Mouse (Mus musculus) heart, adult 9 months (tissue): ENCODE measurements around the gene Stk24.
"Not testable (repeated sequence)": the region's sequence is repeated elsewhere in the genome, so short reads cannot be mapped to it uniquely, and the experiment has no call there.

Experiments
- DNase-seq, 2 experiments: peaks; one replicate each; pipeline ENCODE4 v3.0.0; 2022; ENCODE audit warnings: low spot score in 2 of 2

Stk24 gene

DNA sequence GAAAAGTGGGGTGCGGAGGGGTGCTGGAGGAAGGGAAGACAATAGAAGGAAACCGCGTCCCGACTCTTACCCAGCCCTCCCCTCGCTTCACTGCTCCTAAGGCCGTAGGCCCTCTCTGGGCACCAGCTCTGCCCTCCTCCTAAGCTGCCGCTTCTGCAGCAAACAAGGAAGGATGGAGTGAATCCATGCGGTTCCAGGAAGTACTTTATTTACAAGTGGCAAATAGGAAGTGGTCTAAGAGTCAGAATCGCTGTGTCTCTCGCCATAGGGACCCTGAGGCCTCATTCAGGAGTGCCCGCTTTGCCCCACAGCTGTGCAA lies at the start of gene Stk24:
Gene Stk24, minus strand, starts transcription at position 185 of the 319 bp plus-strand sequence.
- DNase-seq, result no peak

DNA sequence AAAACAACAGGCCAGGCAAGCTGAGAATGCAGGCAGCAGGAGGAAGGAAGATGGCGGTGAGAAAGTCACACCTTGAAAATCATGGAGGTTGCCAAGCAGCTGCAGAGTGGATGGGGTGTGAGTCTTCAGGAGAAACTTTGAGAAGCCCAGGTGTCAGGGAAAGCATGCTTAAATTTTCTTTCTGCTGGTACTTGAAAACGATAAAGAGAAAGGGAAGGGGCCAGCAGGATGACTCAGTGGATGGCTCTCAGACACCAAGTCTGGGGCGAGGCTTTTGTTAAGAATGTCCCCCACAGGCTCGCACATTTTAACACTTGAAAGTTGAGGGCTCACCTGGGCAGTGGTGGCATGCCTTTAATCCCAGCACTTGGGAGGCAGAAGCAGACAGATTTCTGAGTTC lies 48.3 kb upstream of the Stk24 start:
- no peak for DNase-seq

DNA sequence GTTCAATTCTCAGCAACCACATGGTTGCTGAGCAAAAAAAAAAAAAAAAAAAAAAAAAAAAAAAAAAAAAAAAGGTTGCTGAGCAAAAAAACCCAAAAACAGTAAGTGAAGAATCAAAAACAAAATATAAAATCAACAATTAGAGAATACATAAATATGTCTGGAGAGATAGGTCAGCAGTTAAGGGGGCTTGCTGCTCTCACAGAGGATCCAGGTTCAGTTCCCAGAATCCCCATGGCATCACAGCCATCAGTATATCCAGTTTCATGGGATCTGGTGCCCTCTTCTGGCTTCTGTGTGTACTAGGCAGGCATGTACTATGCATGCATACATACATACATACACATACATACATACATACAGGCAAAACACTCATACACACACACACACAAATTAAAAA lies 46.9 kb upstream of the Stk24 start:
- no peak for DNase-seq

DNA sequence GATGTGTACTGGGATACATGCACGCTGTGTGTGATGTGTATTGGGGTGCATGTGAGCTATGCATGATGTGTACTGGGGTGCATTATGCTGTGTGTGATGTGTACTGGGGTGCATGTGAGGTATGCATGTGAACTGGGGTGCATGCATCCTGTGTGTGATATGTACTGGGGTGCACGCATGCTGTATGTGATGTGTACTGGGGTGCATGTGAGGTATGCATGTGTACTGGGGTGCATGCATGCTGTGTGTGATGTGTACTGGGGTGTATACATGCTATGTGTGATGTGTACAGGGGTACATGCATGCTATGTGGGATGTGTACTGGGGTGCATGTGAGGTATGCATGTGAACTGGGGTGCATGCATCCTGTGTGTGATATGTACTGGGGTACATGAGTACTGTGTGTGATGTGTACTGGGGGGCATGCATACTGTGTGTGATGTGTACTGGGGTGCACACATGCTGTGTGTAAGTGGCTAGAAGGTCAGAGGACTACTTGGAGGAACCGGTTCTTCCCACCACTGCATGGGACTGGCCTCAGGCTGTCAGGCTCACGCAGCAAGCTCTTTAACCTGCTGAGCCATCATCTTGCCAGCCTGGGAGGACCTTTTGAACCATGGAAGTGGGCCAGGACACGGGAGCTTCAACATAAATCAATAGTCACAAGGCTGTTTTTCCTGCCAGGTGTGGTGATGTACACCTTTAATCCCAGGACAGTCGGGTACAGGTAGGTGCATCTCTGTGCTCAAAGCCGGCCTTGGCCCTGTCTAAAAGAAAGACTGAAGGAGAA lies 45.4 kb upstream of the Stk24 start:
- no peak for DNase-seq

DNA sequence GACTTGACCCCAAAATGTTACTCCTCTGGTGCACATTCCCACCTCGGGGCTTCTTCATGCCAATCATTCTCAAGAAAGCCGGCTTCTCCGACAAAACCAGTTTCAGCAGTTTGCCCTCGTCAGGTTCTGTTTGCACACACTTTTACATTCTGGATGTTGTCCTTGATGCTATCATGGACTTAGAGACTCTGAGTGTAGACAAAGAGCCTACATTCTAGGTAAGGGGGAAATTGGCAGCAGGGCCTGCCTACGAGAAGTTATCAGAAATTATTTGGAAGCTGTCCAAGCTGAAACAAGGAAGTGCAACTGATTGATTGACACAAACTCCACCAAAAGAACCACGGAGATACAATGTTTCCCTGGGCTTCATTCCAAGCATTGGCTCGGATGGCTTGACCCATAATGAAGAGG lies 43.5 kb upstream of the Stk24 start:
- DNase-seq, result peak; percentile 54 to 60

DNA sequence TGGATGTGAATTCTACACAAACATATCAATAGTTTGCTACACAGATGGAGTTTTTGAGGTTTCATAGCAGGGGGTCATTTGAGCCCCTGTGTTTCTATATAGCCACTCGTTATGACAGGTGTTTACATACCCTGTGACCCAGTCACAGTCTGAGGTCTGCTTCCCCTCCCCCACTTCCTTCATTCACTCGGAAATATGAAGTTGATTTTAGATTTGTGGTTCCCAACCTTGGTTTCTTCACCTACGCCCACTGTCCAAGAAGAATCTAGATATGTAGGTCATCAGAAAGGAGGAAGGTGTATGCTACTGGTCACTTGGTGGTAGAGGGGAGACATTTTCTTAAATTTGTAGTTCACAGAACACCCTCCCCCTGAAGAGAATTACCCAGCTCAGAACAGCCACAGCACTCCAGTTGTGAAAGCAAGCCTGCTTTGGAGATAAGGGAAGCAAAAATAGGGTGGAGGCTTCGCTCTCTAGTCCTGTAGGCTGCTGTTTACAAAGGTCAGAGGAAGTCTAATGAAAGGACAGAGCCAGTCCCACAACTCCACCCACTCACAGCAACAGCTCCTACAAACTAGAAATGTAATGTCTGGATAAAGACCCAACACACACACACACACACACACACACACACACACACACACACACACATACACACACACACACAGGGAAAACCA lies 43.0 kb upstream of the Stk24 start:
- peak; percentile 80 to 85 for DNase-seq

DNA sequence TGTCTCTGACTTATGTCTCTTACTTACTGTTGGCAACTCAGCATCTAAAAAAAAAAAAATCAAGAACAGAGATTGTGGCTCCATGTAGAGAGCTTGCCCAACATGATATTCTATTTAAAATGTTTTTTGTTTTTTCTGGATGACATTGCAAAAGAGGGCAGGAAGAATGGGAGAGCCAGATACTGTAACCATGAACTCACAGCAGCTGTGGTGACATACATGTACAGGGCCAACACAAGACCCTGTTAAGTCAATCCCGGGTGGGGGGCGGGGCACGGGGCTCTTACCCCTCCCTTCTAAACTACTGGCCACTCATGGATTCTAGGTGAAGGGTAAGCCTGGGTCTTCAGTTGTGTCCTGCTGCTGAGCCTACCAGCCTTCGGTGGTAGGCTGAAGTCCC lies 42.2 kb upstream of the Stk24 start:
- DNase-seq, result no peak

DNA sequence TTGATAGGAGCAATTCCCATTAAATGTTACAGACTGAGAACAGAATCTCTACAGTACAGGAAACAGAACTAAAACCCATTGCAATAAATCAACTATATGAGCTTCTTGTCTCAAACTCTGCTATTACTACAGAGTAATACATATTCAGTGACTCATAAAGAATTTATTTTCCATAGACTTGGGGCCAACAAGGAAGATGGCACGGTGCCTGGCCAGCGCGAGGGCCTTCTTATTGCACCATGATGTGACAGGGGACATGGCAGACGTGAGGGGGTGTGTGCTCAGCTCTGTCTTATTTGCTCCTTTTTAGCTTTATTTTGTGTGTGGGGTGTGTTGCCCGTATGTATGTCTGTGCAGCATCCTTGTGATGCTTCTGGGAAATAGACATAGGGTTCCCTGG lies 37.8 kb upstream of the Stk24 start:
- no peak for DNase-seq

DNA sequence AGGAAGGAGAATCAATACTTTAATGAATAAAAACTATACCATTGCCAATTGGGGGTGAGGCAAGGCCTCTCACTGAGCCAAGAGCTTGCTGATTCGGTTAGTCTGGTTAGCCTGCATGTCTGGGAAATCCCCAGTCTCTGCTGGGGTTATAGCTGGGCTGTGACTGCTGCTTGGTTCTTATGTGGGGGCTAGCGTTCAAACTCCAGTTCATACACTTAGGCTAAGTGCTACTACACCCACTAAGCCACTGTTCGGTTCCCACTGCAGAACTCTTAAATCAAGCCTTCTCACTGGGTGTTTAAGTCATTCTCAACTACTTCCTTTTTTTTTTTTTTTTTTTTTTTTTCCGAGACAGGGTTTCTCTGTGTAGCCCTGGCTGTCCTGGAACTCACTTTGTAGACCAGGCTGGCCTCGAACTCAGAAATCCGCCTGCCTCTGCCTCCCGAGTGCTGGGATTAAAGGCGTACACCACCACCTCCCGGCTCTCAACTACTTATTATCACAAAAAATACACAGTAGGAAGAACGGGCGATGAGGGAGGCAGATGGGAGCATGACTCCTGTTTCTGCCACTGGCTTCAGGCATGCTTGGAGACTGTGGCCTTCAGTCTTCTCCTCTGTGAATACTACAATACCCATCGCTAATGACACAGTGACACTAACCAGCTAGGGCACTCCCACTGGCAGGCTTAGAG lies 37.0 kb upstream of the Stk24 start:
- no peak for DNase-seq

DNA sequence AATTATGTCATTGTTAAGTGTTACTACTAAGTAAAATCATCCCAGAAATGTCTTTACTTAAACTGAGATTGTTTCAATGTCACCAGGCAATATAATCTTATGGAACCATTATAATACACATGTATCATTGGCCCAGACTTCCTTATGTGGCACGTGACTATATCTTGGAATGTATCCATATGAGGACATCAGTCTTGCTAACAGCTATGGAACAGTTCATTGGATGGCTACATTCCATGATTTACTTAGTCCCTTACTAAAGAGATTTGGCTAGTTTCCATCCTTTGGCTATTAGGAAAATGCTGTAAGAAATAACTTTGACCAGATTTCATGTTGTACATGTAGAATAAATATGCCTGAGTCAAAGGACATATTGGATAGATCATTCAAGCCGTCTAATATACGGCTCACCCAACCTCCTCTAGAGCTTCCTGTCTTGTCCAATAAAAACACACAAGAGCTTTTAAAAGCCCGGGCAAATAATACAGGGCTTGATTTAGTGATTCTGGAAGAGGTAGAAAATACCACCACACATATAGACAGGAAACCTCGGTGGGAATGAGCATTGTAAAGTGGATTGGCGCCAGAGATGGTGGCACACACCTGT lies 34.9 kb upstream of the Stk24 start:
- DNase-seq, result no peak

DNA sequence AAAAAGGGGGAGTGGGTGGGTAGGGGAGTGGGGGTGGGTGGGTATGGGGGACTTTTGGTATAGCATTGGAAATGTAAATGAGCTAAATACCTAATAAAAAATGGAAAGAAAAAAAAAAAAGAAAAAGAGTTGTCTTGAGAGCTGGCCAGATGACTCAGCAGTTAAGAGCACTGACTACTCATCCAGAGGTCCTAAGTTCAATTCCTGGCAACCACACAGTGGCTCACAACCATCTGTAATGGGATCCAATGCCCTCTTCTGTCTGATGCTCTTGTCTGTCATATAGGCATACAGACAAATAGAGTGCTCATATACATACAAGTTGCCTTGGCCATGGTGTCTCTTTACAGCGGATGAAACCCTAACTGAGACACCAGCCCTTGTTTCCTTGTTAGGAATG lies 33.9 kb upstream of the Stk24 start:
- not testable (repeated sequence) for DNase-seq

DNA sequence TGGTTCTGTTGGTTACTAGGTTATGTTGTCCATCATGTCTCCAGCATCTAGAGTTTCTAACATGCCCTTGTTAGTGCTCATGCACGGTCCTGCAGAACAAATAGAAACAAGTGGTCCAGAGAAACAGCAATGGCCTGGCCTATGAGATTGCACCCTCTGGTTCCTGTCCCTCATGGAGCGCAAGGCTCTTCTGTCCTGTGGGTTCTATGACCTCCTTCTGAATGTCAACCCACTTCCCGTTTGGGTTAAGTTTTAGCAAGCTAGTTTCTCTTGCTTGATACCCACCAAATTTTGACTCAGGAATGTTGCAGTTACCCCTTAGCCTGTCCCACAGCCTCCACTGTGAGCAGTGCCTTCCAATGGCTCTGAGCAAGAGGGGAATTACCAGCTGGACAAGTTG lies 29.1 kb upstream of the Stk24 start:
- no peak for DNase-seq

DNA sequence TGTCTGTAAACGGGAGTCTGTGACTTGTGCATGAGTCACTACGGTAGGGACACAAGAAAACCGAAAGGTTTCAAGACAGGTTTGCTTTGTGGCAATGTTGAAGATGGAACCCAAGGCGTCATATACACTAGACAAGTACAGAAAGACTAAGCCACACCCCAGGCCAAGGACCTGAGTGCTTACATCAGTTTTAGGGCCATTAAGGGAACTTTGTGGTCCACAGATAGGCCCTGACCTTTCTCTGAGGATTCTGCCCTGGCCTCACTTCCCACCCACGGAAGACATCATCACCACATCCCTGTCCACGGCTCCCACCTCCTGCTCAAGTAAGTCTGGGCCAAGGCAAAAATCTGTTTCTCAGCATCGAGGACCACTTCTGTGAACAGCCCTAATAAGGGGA lies 27.1 kb upstream of the Stk24 start:
- DNase-seq, result no peak

DNA sequence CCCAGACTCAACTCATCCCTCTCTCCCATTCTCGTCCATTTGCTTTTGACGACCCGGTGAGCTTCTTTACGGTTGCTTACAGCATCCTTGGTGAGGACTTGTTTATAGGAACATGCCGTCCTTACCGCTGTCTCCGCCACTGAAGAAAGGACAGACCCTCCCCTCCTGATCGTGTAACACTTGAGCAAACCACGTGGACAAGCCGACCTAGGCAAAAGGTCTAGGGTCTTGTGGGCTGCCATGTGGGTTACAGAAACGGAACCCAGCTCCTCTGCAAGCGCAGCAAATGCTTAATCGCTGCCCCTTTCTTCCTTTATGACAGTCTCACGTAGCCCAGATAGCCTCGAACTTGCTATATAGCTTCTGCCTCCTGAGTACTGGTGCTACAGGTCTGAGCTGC lies 25.7 kb upstream of the Stk24 start:
- no peak for DNase-seq

DNA sequence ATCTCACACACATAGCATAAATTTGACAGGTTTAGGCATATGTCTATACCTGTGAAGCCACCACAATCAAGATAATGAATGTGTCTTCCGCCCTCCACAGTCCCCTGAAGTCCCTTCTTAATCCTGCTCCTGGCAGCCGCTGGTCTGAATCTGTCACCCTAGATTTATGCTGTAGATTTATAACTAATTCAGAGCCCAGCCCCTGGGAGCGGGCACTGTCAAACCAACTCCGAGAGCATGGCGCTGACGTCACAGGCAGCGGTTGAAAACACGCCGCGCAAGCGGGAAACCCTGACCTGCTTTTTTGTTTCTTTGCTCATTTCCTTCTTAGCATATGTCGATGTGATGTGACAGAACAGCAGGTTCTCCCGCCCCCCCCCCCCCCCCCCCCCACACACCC lies 25.3 kb upstream of the Stk24 start:
- no peak for DNase-seq

DNA sequence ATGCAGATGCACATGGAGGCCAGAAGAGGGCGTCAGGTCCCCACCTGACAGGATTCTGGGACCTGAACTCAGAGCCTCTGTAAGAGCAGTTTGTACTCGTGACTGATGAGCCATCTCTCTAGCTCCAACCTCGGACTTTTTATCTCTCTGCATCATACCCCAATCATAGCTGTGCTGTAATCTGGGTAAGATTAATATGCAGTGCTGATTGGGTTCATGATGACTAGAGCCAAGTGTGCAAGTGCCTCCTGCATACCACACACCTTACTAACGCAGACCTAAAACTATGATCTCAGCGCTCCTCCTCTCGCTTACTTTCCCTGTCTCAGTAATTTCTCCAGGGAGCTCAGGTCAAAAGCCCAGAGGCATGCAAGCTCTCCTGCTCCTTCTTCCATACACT lies 19.9 kb upstream of the Stk24 start:
- no peak for DNase-seq

DNA sequence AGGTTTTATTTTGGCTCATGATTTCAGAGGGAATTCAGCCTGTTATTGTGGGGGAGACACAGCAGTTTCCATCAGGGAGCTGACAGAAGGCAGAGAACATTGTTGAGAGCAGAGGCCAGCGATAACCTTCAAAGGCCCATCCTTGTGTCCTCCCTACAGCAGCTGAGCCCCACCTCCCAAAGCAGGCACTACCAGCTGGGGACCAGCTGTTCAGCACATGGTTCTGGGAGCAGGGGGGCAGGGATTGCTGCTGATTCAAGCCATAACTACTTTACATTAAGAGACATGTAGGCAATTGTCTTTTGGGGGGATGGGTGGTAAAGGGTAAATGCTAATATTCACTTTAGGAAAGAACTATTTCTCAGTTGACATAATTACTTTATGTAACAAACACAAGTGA lies 17.7 kb upstream of the Stk24 start:
- DNase-seq, result no peak

DNA sequence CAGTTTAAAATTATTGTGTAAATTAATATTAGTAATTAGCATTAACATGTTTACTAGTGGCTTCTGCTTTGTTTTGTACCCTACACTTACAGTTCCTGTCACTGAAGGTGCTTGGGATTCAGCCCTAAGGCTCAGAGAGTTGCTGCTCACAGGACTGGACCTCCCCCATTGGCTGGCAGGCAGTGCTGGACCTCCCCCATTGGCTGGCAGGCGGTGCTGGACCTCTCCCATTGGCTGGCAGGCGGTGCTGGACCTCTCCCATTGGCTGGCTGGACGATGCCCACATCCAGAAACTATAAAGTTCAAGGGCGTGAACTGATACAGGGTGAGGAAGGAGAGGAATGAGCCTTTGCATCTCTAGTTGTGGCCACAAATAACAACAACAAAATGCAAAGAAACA lies 15.3 kb upstream of the Stk24 start:
- no peak for DNase-seq

DNA sequence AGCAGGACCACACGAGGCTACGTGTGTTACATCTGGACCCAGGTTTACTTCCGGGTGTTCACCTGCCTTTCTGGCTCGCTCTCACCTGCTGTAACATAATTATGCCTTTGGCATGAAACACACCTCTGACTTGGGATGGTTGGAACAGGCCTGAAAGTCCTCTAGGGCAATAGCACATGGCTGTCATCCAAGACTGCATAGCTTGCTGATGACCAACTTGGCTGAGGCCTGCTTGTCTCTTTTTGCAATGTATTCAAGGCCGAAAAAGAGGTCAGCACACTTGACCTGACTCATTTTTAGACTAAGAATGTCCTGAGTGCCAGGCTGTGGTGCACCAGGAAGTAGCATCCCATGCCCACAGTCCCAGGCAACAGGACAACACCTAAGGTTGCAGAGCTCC lies 12.1 kb upstream of the Stk24 start:
- peak; percentile 60 to 69 for DNase-seq

DNA sequence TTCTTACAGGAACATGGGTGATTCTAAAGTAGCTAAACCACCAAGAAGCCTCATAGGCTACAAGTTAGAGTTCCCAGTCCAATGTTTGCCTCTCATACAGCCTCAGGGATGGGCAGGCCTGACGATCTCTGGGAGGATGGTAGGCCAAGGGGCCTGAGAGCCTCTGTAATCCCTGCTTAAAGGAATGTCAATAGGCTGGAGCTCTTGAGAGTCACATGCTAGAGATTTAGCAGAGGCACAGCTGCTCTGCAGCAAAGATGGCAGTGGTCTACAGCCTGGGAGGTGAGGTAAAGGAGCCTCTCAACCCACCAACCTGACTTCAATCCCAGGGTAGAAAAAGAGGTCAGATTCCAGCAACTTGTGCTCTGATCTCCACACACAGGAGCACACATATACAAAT lies 7.9 kb upstream of the Stk24 start:
- DNase-seq, result no peak

DNA sequence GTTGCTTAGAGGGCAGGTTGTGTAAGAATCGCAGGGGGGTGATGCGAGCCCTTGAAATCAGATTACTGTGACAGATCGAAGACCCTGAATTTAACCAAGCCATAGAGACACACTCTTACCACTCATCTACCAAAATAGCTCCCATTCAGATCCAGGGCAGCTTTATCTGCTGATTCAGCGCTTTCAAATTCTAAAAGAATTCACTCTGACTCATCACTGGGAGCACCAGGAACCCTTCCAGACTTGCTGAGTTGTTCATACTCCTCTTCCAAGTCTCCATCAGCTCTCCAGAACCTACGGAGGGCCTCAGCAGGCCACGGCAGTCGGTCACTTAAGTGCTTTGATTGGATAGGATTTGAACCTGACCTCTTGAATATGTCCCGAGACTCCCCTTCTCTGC lies 5.6 kb upstream of the Stk24 start:
- no peak for DNase-seq

DNA sequence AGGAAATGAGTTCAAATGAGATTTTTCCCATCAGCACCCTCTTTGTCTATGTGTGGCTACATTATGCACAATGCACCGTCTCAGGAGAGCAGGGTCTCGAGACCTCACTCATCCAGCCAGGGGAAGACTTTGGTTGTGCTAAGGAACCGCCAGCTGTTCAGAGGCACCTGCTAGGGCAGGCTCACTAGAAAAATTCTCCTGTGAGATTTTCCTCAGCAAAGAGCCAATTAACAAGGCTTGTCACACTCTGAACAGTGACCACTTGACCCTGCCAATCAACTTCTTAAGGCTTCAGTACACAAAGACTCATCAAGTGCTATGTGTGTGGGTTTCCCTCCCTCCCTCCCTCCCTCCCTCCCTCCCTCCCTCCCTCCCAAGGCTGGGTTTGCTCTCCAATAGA lies 4.0 kb upstream of the Stk24 start:
- no peak for DNase-seq
